Mouse (Mus musculus): ENCODE data around the gene Ccdc84. TPM values are rescaled to one million over a fixed set of nuclear protein-coding genes. Genes with fewer than 3 reads are reported as not detected.
A peak's percentile ranks its signal among the peaks of the same experiment; 100 is the strongest.
"Not testable (repeated sequence)": the region's sequence is repeated elsewhere in the genome, so short reads cannot be mapped to it uniquely, and the experiment has no call there.

Ccdc84 gene
- polyA plus RNA-seq, 1 experiment from 2014 or later = 16.8 TPM

DNA sequence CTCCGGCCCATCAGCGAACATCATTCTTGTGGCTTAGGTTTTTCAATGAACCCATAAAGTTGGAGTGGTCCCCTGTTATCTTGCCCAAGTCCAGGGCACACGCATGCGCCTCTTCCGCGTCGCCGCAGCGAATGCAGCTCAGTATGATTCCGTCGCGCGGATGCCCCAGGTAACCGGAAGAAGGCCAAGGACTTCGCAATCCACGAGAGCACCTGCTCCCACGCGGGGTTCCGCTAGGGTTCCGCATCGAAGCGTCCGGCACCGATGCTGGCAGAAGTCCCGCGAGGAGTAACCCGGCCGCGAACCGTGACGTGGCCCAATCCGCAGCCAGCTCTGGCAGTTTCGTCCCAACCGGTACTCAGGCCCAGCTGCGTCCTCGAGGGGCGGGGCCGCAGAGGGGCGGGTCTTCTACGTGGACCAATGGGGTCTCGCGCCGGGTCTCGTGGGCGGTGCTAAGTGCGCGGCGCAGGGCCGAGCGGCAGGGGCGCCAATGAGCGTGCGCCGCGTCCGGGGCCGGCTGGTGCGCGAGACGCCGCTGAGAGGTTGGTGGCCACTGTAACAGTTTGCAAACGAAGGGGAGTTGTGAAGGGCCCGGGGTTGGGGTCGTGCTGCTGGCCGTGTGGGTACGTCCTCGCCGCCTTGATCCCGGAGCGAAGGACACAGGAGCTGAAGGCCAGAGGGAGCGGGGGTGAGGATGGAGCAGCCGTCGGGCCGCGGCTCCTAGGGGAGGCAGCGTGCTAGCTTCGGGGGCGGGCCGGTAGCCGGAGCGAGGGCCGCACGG, 39.1 kb downstream of the Ccdc84 start, which contains the start of gene Hyou1:
Gene Hyou1, plus strand, starts transcription at position 437 of the 781 bp plus-strand sequence.
- under 1% methylated on average over 83 of the region's 83 CpGs for whole genome bisulfite sequencing (ENCODE audit: insufficient replicate concordance)
- peak within 1 kb of the TSS; percentile 85 for H3K27ac ChIP-seq
- H3K9ac ChIP-seq = peak within 1 kb of the TSS; percentile 86
- peak; percentile 94 for ATAC-seq
- peak within 1 kb of the TSS; percentile 79 for H3K4me3 ChIP-seq
- peaks cover 34% of the 10 kb centered on the region for H3K4me1 ChIP-seq
- peak within 1 kb of the TSS; percentile 92 for H3K4me2 ChIP-seq
- peaks cover 38% of the 10 kb centered on the region for H3K36me3 ChIP-seq
- H3K9me3 ChIP-seq (replicated peaks) = no peaks in the 10 kb centered on the region
- H3K27me3 ChIP-seq (replicated peaks) = no peaks in the 10 kb centered on the region

DNA sequence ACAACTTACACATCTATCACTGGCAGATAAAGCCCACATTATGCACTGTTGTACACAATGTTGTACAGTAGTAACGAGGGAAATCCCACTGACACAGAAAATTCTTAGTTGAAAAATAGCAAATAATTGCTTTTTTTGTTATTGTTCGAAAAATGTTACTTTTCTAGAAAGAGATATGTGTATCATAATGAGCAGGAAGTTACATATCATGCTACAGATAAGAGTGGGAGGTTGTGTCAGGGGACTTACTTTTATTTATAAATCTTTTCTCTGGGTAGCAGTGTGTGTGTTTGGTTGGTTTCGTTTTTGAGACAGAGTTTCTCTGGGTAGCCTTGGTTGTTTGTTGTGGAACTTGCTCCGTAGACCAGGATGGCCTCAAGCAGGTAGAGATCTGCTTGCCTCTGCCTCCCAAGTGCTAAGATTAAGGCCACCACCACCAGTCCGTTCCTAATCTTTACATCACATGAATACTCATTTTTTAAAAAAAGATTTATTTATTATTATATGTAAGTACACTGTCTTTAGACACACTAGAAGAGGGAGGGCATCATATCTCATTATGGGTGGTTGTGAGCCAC, 40.1 kb downstream of the Ccdc84 start:
- 39% methylated on average over 5 of the region's 5 CpGs for WGBS (ENCODE audit: insufficient replicate concordance)
- H3K27ac ChIP-seq = peak overlapping the region; percentile 85

DNA sequence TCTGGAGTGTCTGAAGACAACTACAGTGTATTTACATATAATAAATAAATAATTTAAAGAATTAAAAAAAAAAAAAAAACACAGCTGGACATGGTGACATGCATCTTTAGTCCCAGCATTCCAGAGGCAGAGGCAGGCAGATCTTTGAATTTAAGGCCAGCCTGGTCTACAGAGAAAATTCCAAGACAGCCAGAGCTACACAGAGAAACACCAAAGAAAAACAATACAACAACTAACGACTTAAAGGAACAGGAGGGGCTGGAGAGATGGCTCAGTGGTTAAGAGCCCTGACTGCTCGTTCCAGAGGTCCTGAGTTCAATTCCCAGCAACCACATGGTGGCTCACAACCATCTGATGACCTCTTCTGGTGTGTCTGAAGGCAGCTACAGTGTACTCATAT, 41.0 kb downstream of the Ccdc84 start:
- WGBS (ENCODE audit: insufficient replicate concordance) = 60% methylated on average over 2 of the region's 2 CpGs
- not testable (repeated sequence) for H3K27me3 ChIP-seq (replicated peaks); H3K9me3 ChIP-seq (replicated peaks); H3K27ac ChIP-seq; H3K4me3 ChIP-seq; ATAC-seq
- Histone ChIP-seq H3K4me1 (peaks cover 43% of the 10 kb centered on the region), H3K4me2 (peak overlapping the region; percentile 92), H3K9ac (peak overlapping the region; percentile 86; the same call in 1 of the 2 replicates), H3K36me3 (peaks cover 19% of the 10 kb centered on the region)

More for the DNA sequence above, 40.1 kb downstream of the Ccdc84 start:
- no peaks in the 10 kb centered on the region for H3K27me3 ChIP-seq (replicated peaks)
- peaks cover 42% of the 10 kb centered on the region for H3K4me1 ChIP-seq
- peak overlapping the region; percentile 92 for H3K4me2 ChIP-seq
- peak overlapping the region; percentile 86 for H3K9ac ChIP-seq
- H3K9me3 ChIP-seq (replicated peaks) = no peaks in the 10 kb centered on the region
- H3K4me3 ChIP-seq = peak overlapping the region; percentile 79
- peaks cover 28% of the 10 kb centered on the region for H3K36me3 ChIP-seq
- no peak for ATAC-seq

DNA sequence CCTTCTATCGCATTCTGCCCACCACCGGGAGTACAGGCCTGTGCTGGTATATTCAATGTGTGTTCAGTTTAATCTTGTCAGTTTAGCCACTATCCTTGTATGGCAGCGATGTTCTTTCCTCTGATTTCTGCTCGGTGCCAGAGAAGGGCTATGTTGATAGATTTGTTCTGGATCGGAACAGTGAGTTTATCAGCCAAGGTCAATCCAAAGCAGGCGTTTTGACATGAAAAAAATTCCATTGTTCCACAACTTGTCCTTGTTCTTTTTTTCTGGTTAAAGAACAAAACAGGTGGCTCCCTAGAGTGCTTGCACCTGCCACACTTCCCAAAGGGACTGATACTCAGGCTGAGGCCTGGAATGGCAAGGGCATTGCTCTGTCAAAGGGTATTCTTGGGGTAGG, 42.2 kb downstream of the Ccdc84 start:
- peaks cover 7% of the 10 kb centered on the region for H3K36me3 ChIP-seq
- H3K9me3 ChIP-seq (replicated peaks) = no peaks in the 10 kb centered on the region
- no peak overlapping the region for H3K27ac ChIP-seq
- no peak overlapping the region for H3K9ac ChIP-seq
- no peaks in the 10 kb centered on the region for H3K27me3 ChIP-seq (replicated peaks)
- WGBS (ENCODE audit: insufficient replicate concordance) = 85% methylated on average over 6 of the region's 6 CpGs
- H3K4me3 ChIP-seq = no peak overlapping the region
- no peak for ATAC-seq
- peaks cover 39% of the 10 kb centered on the region for H3K4me1 ChIP-seq
- H3K4me2 ChIP-seq = no peak overlapping the region

DNA sequence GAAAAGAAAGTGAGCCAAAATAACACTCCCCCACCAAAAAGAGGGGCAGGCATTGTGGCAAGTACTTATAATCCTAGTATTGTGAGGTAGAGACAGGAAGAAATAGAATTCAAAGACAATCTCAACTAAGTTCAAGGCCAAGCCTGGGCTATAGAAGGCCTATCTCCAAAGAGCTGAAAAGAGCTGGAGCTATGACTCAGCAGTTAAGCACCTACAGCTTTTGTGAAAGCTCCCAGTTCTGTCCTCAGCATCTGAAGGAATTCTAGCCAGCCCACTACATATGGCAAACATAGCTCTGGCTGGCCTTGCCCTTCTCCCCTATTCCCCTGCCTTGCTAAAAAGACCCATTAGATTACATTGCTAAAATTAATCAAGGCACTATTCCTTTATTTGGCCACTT, 45.0 kb downstream of the Ccdc84 start:
- ATAC-seq = 0 out of 2 replicates have a peak, but pooled peaks have one; percentile 42
- H3K36me3 ChIP-seq = no peaks in the 10 kb centered on the region
- H3K27me3 ChIP-seq (replicated peaks) = no peaks in the 10 kb centered on the region
- H3K4me2 ChIP-seq = no peak overlapping the region
- H3K27ac ChIP-seq = peak overlapping the region; percentile 27; the same call in 1 of the 2 replicates
- no peak overlapping the region for H3K4me3 ChIP-seq
- H3K4me1 ChIP-seq = peaks cover 20% of the 10 kb centered on the region
- no peaks in the 10 kb centered on the region for H3K9me3 ChIP-seq (replicated peaks)
- peak overlapping the region; percentile 9; the same call in 1 of the 2 replicates for H3K9ac ChIP-seq

DNA sequence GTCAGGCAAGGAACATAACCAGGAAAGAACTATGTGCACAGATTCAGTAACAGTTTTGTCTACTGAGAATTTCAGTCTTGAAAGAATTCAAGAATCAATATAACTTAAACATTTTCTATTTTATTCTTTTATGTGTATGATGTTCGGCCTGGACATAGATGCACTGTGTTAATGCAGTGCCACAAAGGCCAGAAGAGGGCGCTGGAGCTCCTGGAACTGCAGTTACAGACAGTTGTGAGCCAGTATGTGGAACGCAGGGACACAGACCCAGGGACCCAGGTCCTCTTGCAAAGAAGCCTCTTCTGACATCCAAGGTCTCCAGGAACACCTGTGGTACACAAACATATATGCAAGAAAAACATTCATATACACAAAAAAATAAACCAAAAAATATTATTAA, 53.9 kb downstream of the Ccdc84 start:
- Histone ChIP-seq H3K9me3 (replicated peaks) (no peaks in the 10 kb centered on the region), H3K4me2 (no peak overlapping the region), H3K9ac (no peak overlapping the region), H3K36me3 (peaks cover 6% of the 10 kb centered on the region), H3K4me1 (peaks cover 16% of the 10 kb centered on the region), H3K27ac (no peak overlapping the region), H3K27me3 (replicated peaks) (no peaks in the 10 kb centered on the region), H3K4me3 (no peak overlapping the region)
- no peak for ATAC-seq
- 57% methylated on average over 3 of the region's 3 CpGs for WGBS (ENCODE audit: insufficient replicate concordance)

DNA sequence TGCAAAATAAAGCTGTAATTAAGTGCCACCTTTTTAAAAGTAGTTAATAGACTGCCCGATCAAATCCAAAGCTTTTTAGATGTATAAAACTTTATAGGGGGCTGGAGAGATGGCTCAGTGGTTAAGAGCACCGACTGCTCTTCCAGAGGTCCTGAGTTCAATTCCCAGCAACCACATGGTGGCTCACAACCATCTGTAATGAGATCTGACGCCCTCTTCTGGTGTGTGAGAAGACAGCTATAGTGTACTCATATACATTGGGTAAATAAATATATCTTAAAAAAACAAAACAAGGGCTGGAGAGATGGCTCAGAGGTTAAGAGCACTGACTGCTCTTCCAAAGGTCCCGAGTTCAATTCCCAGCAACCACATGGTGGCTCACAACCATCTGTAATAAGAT, 56.4 kb downstream of the Ccdc84 start:
- ATAC-seq = peak; percentile 30; the same call in 1 of the 2 replicates
- Histone ChIP-seq H3K4me2 (peak overlapping the region; percentile 83), H3K4me1 (peaks cover 18% of the 10 kb centered on the region), H3K4me3 (peak overlapping the region; percentile 92), H3K9ac (peak overlapping the region; percentile 84), H3K36me3 (peaks cover 28% of the 10 kb centered on the region), H3K27ac (peak overlapping the region; percentile 86)
- WGBS (ENCODE audit: insufficient replicate concordance) = 38% methylated on average over 4 of the region's 4 CpGs
- H3K9me3 ChIP-seq (replicated peaks); H3K27me3 ChIP-seq (replicated peaks): not testable (repeated sequence)

DNA sequence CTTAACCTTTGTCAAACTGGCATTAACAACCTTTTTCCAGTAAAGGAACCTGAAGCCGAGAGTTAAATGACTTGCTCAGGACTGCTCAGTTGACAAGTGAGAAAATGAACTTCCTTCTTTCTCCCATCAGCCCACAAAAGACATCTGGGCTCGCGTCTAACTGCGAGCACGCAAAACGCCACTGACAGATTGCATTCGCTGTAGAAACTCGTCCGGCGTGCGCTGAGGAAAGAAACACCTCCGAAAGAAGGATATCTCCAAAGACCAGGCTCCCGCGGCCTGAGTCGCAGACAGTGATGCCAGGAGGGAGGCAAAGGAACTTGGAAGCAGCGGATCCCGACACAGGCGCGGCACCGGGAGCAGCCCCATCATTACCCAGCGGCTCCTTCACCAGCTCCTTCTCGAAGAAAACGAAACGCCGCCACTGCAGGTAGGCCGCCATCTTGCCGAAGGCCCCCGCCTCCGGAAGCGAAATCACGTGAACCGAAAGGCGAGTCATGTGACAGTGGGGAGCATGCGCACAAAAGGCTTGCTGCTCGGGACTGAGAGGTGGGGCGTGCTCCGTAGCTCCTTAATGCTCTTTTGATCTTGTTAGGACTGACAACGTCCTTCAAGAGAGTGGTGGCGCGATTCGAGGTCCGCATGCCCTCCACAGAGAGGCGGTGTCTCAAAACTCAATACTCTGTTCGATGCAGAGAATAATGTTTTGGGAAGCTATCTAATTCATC, 57.0 kb downstream of the Ccdc84 start, which contains the start of gene Vps11:
Gene Vps11, minus strand, starts transcription at position 481 of the 728 bp plus-strand sequence.
- Histone ChIP-seq H3K27me3 (replicated peaks) (no peaks in the 10 kb centered on the region), H3K9ac (peak within 1 kb of the TSS; percentile 84), H3K9me3 (replicated peaks) (no peaks in the 10 kb centered on the region), H3K4me2 (peak within 1 kb of the TSS; percentile 83), H3K4me3 (peak within 1 kb of the TSS; percentile 92), H3K36me3 (peaks cover 34% of the 10 kb centered on the region), H3K27ac (peak within 1 kb of the TSS; percentile 87), H3K4me1 (peaks cover 20% of the 10 kb centered on the region)
- under 1% methylated on average over 44 of the region's 44 CpGs for WGBS (ENCODE audit: insufficient replicate concordance)
- ATAC-seq = peak; percentile 90

Small RNAs within 50 kb of the gene (microRNA-seq; reads per million reads assigned to microRNA genes)
- gene Mir7085 = not detected

Other genes starting within 250 kb of the Ccdc84 start
- 9.5 and 10.0 TPM in 2 replicates for gene Cbl, start 184.5 kb downstream of the Ccdc84 start, polyA plus RNA-seq (2016; fragmentation: Nextera tagmentation; extraction: Ambion mirVana)
- not detected in 2 replicates for gene Ccdc153, start 177.9 kb downstream of the Ccdc84 start, polyA plus RNA-seq (2016; fragmentation: Nextera tagmentation; extraction: Ambion mirVana)
- gene Pdzd3, start 167.1 kb downstream of the Ccdc84 start, polyA plus RNA-seq (2016; fragmentation: Nextera tagmentation; extraction: Ambion mirVana) = 0.15 and 0.17 TPM in 2 replicates
- gene Nlrx1, start 150.0 kb downstream of the Ccdc84 start, polyA plus RNA-seq (2016; fragmentation: Nextera tagmentation; extraction: Ambion mirVana) = 3.6 and 4.0 TPM in 2 replicates
- gene Abcg4, start 130.0 kb downstream of the Ccdc84 start, polyA plus RNA-seq (2016; fragmentation: Nextera tagmentation; extraction: Ambion mirVana) = 20.1 and 21.7 TPM in 2 replicates
- 16.2 and 17.2 TPM in 2 replicates for gene Hinfp, start 112.9 kb downstream of the Ccdc84 start, polyA plus RNA-seq (2016; fragmentation: Nextera tagmentation; extraction: Ambion mirVana)
- gene C2cd2l, start 98.3 kb downstream of the Ccdc84 start, polyA plus RNA-seq (2016; fragmentation: Nextera tagmentation; extraction: Ambion mirVana) = 12.3 and 13.0 TPM in 2 replicates
- 21.9 and 24.0 TPM in 2 replicates for gene Dpagt1, start 92.5 kb downstream of the Ccdc84 start, polyA plus RNA-seq (2016; fragmentation: Nextera tagmentation; extraction: Ambion mirVana)
- gene H2afx, start 83.9 kb downstream of the Ccdc84 start, polyA plus RNA-seq (2016; fragmentation: Nextera tagmentation; extraction: Ambion mirVana) = 233 and 239 TPM in 2 replicates
- gene Hmbs, start 74.3 kb downstream of the Ccdc84 start, polyA plus RNA-seq (2016; fragmentation: Nextera tagmentation; extraction: Ambion mirVana) = 1,354 and 1,355 TPM in 2 replicates
- 17.0 and 19.0 TPM in 2 replicates for gene Vps11, start 56.9 kb downstream of the Ccdc84 start, polyA plus RNA-seq (2016; fragmentation: Nextera tagmentation; extraction: Ambion mirVana)
- gene Hyou1, start 39.1 kb downstream of the Ccdc84 start, polyA plus RNA-seq (2016; fragmentation: Nextera tagmentation; extraction: Ambion mirVana) = 24.4 and 26.4 TPM in 2 replicates
- gene Slc37a4, start 21.7 kb downstream of the Ccdc84 start, polyA plus RNA-seq (2016; fragmentation: Nextera tagmentation; extraction: Ambion mirVana) = 19.7 and 21.1 TPM in 2 replicates
- 1,783 and 1,792 TPM in 2 replicates for gene Rps25, start 11.4 kb downstream of the Ccdc84 start, polyA plus RNA-seq (2016; fragmentation: Nextera tagmentation; extraction: Ambion mirVana)
- 77.7 and 79.9 TPM in 2 replicates for gene Trappc4, start 11.0 kb downstream of the Ccdc84 start, polyA plus RNA-seq (2016; fragmentation: Nextera tagmentation; extraction: Ambion mirVana)
- gene Foxr1, start 22.6 kb upstream of the Ccdc84 start, polyA plus RNA-seq (2016; fragmentation: Nextera tagmentation; extraction: Ambion mirVana) = not detected in 2 replicates
- gene Upk2, start 36.4 kb upstream of the Ccdc84 start, polyA plus RNA-seq (2016; fragmentation: Nextera tagmentation; extraction: Ambion mirVana) = not detected in 2 replicates
- 2.5 and 2.7 TPM in 2 replicates for gene Bcl9l, start 64.3 kb upstream of the Ccdc84 start, polyA plus RNA-seq (2016; fragmentation: Nextera tagmentation; extraction: Ambion mirVana)
- gene Cxcr5, start 143.3 kb upstream of the Ccdc84 start, polyA plus RNA-seq (2016; fragmentation: Nextera tagmentation; extraction: Ambion mirVana) = 0.05 TPM in 1 of 2 replicates, not detected in the other
- 9.3 and 10.0 TPM in 2 replicates for gene Ddx6, start 186.3 kb upstream of the Ccdc84 start, polyA plus RNA-seq (2016; fragmentation: Nextera tagmentation; extraction: Ambion mirVana)